Mouse (Mus musculus): ENCODE results near the gene Phkg1. TPM values are rescaled to one million over a fixed set of nuclear protein-coding genes. Genes with fewer than 3 reads are reported as not detected.
"Not testable (repeated sequence)": the region's sequence is repeated elsewhere in the genome, so short reads cannot be mapped to it uniquely, and the experiment has no call there.

The Phkg1 gene
- polyA plus RNA-seq, 1 experiment from 2014 or later = 0.20 TPM

GRCm38 (mm10) chr5:129895198-129896088 lies 2.9 kb downstream of the Phkg1 start, which contains the start of gene Zbed5:
Zbed5 (plus strand) TSS chr5:129895723.
- no peaks in the 10 kb centered on the region for H3K27me3 ChIP-seq
- peak within 1 kb of the TSS; percentile 96 for H3K4me2 ChIP-seq
- no peaks in the 10 kb centered on the region for H3K36me3 ChIP-seq (replicated peaks)
- WGBS (ENCODE audit: insufficient replicate concordance) = 2% methylated on average over 44 of the region's 44 CpGs
- H3K4me1 ChIP-seq (replicated peaks) = peaks cover 17% of the 10 kb centered on the region
- H3K4me3 ChIP-seq (replicated peaks) = peak within 1 kb of the TSS; percentile 64
- peak within 1 kb of the TSS; percentile 49 for H3K9ac ChIP-seq
- ATAC-seq (ENCODE audit: insufficient read depth) = peak; percentile 98
- no peaks in the 10 kb centered on the region for H3K9me3 ChIP-seq (replicated peaks)
- no peak within 1 kb of the TSS for H3K27ac ChIP-seq (replicated peaks)

GRCm38 (mm10) chr5:129890390-129890789 lies 8.0 kb downstream of the Phkg1 start:
- not testable (repeated sequence) for H3K9ac ChIP-seq; H3K4me3 ChIP-seq (replicated peaks); ATAC-seq (ENCODE audit: insufficient read depth); H3K27ac ChIP-seq (replicated peaks); H3K36me3 ChIP-seq (replicated peaks); H3K4me2 ChIP-seq; H3K27me3 ChIP-seq; H3K9me3 ChIP-seq (replicated peaks)
- H3K4me1 ChIP-seq (replicated peaks) = peaks cover 20% of the 10 kb centered on the region
- 55% methylated on average over 7 of the region's 7 CpGs for WGBS (ENCODE audit: insufficient replicate concordance)

GRCm38 (mm10) chr5:129886911-129887636 lies 11.3 kb downstream of the Phkg1 start, which contains the start of gene Chchd2:
Chchd2 (minus strand) TSS chr5:129887470.
- Histone ChIP-seq H3K4me2 (peak within 1 kb of the TSS; percentile 78), H3K4me1 (replicated peaks) (peaks cover 20% of the 10 kb centered on the region), H3K4me3 (replicated peaks) (peak within 1 kb of the TSS; percentile 86), H3K9me3 (replicated peaks) (no peaks in the 10 kb centered on the region), H3K9ac (peak within 1 kb of the TSS; percentile 91), H3K27ac (replicated peaks) (peak within 1 kb of the TSS; percentile 98), H3K36me3 (replicated peaks) (peaks cover 25% of the 10 kb centered on the region), H3K27me3 (no peaks in the 10 kb centered on the region)
- WGBS (ENCODE audit: insufficient replicate concordance) = under 1% methylated on average over 46 of the region's 46 CpGs
- peak; percentile 99 for ATAC-seq (ENCODE audit: insufficient read depth)

- Histone ChIP-seq H3K27me3 (no peaks in the 10 kb centered on the region), H3K27ac (replicated peaks) (peak overlapping the region; percentile 98), H3K9ac (peak overlapping the region; percentile 91), H3K4me3 (replicated peaks) (peak overlapping the region; percentile 86), H3K4me2 (peak overlapping the region; percentile 78), H3K4me1 (replicated peaks) (peaks cover 20% of the 10 kb centered on the region), H3K36me3 (replicated peaks) (peaks cover 33% of the 10 kb centered on the region), H3K9me3 (replicated peaks) (no peaks in the 10 kb centered on the region)
- ATAC-seq (ENCODE audit: insufficient read depth) = no peak
- 6% methylated on average over 10 of the region's 10 CpGs for WGBS (ENCODE audit: insufficient replicate concordance)
Measured at GRCm38 (mm10) chr5:129886271-129886670, 12.1 kb downstream of the Phkg1 start.

GRCm38 (mm10) chr5:129879888-129880287 lies 18.5 kb downstream of the Phkg1 start:
- Histone ChIP-seq H3K9me3 (replicated peaks) (no peaks in the 10 kb centered on the region), H3K27me3 (no peaks in the 10 kb centered on the region), H3K4me3 (replicated peaks) (no peak overlapping the region), H3K4me2 (no peak overlapping the region), H3K4me1 (replicated peaks) (no peaks in the 10 kb centered on the region; the same call in 1 of the 2 replicates), H3K36me3 (replicated peaks) (peaks cover 43% of the 10 kb centered on the region), H3K9ac (no peak overlapping the region), H3K27ac (replicated peaks) (no peak overlapping the region)
- no peak for ATAC-seq (ENCODE audit: insufficient read depth)
- WGBS (ENCODE audit: insufficient replicate concordance) = 63% methylated on average over 3 of the region's 3 CpGs

- H3K4me1 ChIP-seq (replicated peaks) = no peaks in the 10 kb centered on the region
- no peaks in the 10 kb centered on the region for H3K27me3 ChIP-seq
- ATAC-seq (ENCODE audit: insufficient read depth) = no peak
- H3K4me3 ChIP-seq (replicated peaks) = no peak overlapping the region
- peaks cover 34% of the 10 kb centered on the region for H3K36me3 ChIP-seq (replicated peaks)
- no peak overlapping the region for H3K27ac ChIP-seq (replicated peaks)
- H3K4me2 ChIP-seq = no peak overlapping the region
- WGBS (ENCODE audit: insufficient replicate concordance) = 54% methylated on average over 2 of the region's 2 CpGs
- H3K9ac ChIP-seq = no peak overlapping the region
- no peaks in the 10 kb centered on the region for H3K9me3 ChIP-seq (replicated peaks)
Measured at GRCm38 (mm10) chr5:129878946-129879345, 19.4 kb downstream of the Phkg1 start.

GRCm38 (mm10) chr5:129877731-129878455 lies 20.5 kb downstream of the Phkg1 start:
- 53% methylated on average over 9 of the region's 9 CpGs for WGBS (ENCODE audit: insufficient replicate concordance)
- ATAC-seq (ENCODE audit: insufficient read depth) = no peak

GRCm38 (mm10) chr5:129875098-129875497 lies 23.3 kb downstream of the Phkg1 start:
- no peaks in the 10 kb centered on the region for H3K4me1 ChIP-seq (replicated peaks)
- no peaks in the 10 kb centered on the region for H3K27me3 ChIP-seq
- 63% methylated on average over 11 of the region's 11 CpGs for WGBS (ENCODE audit: insufficient replicate concordance)
- no peaks in the 10 kb centered on the region for H3K9me3 ChIP-seq (replicated peaks)
- H3K36me3 ChIP-seq (replicated peaks) = peaks cover 3% of the 10 kb centered on the region
- ATAC-seq (ENCODE audit: insufficient read depth) = no peak
- no peak overlapping the region for H3K9ac ChIP-seq
- H3K4me3 ChIP-seq (replicated peaks) = no peak overlapping the region
- no peak overlapping the region for H3K4me2 ChIP-seq
- H3K27ac ChIP-seq (replicated peaks) = no peak overlapping the region

More at GRCm38 (mm10) chr5:129877731-129878455, 20.5 kb downstream of the Phkg1 start:
- H3K4me3 ChIP-seq (replicated peaks) = no peak overlapping the region
- no peak overlapping the region for H3K27ac ChIP-seq (replicated peaks)
- H3K4me1 ChIP-seq (replicated peaks) = no peaks in the 10 kb centered on the region
- no peaks in the 10 kb centered on the region for H3K9me3 ChIP-seq (replicated peaks)
- H3K4me2 ChIP-seq = no peak overlapping the region
- H3K27me3 ChIP-seq = no peaks in the 10 kb centered on the region
- H3K9ac ChIP-seq = no peak overlapping the region
- peaks cover 27% of the 10 kb centered on the region for H3K36me3 ChIP-seq (replicated peaks)

GRCm38 (mm10) chr5:129873942-129874341 lies 24.4 kb downstream of the Phkg1 start:
- Histone ChIP-seq H3K9ac (no peak overlapping the region), H3K9me3 (replicated peaks) (no peaks in the 10 kb centered on the region), H3K36me3 (replicated peaks) (no peaks in the 10 kb centered on the region), H3K4me2 (no peak overlapping the region), H3K4me1 (replicated peaks) (no peaks in the 10 kb centered on the region), H3K27me3 (no peaks in the 10 kb centered on the region), H3K4me3 (replicated peaks) (no peak overlapping the region), H3K27ac (replicated peaks) (no peak overlapping the region)
- 69% methylated on average over 12 of the region's 12 CpGs for WGBS (ENCODE audit: insufficient replicate concordance)
- no peak for ATAC-seq (ENCODE audit: insufficient read depth)

GRCm38 (mm10) chr5:129871238-129871637 lies 27.1 kb downstream of the Phkg1 start:
- Histone ChIP-seq H3K4me1 (replicated peaks) (no peaks in the 10 kb centered on the region), H3K9me3 (replicated peaks) (no peaks in the 10 kb centered on the region), H3K27me3 (no peaks in the 10 kb centered on the region), H3K36me3 (replicated peaks) (no peaks in the 10 kb centered on the region), H3K4me2 (no peak overlapping the region), H3K27ac (replicated peaks) (no peak overlapping the region), H3K4me3 (replicated peaks) (no peak overlapping the region), H3K9ac (no peak overlapping the region)
- 61% methylated on average over 2 of the region's 2 CpGs for WGBS (ENCODE audit: insufficient replicate concordance)
- no peak for ATAC-seq (ENCODE audit: insufficient read depth)
